Mouse (Mus musculus): ENCODE results near the gene Ephb4.

Gene Ephb4

GRCm38 (mm10) chr5:137349384-137350204 lies at the start of gene Ephb4:
Gene Ephb4, plus strand, starts transcription at chr5:137350109.
- DNase-seq (ENCODE audit: low spot score in 2 of 2) = peak; percentile 35 to 60

GRCm38 (mm10) chr5:137301253-137301652 lies 48.7 kb upstream of the Ephb4 start:
- DNase-seq (ENCODE audit: low spot score in 2 of 2) = no peak

GRCm38 (mm10) chr5:137303609-137304008 lies 46.3 kb upstream of the Ephb4 start:
- DNase-seq (ENCODE audit: low spot score in 2 of 2) = no peak

GRCm38 (mm10) chr5:137304165-137304564 lies 45.7 kb upstream of the Ephb4 start:
- no peak for DNase-seq (ENCODE audit: low spot score in 2 of 2)

GRCm38 (mm10) chr5:137304816-137305215 lies 45.1 kb upstream of the Ephb4 start:
- DNase-seq (ENCODE audit: low spot score in 2 of 2) = no peak

GRCm38 (mm10) chr5:137305822-137306221 lies 44.1 kb upstream of the Ephb4 start:
- DNase-seq (ENCODE audit: low spot score in 2 of 2) = no peak

- no peak for DNase-seq (ENCODE audit: low spot score in 2 of 2)
These were observed 43.4 kb upstream of the Ephb4 start for GRCm38 (mm10) chr5:137306439-137307005.

GRCm38 (mm10) chr5:137307071-137307912 lies 42.6 kb upstream of the Ephb4 start, which contains the start of gene Srrt:
Gene Srrt, minus strand, starts transcription at chr5:137307674.
- peak; percentile 88 to 90 for DNase-seq (ENCODE audit: low spot score in 2 of 2)

GRCm38 (mm10) chr5:137308356-137308755 lies 41.6 kb upstream of the Ephb4 start:
- no peak for DNase-seq (ENCODE audit: low spot score in 2 of 2)

- DNase-seq (ENCODE audit: low spot score in 2 of 2) = no peak
These were observed 36.3 kb upstream of the Ephb4 start for GRCm38 (mm10) chr5:137313466-137314192.

GRCm38 (mm10) chr5:137314193-137315083 lies 35.5 kb upstream of the Ephb4 start, which contains the start of gene Trip6:
Gene Trip6, minus strand, starts transcription at chr5:137314404.
- DNase-seq (ENCODE audit: low spot score in 2 of 2) = peak in 1 of 2 experiments; percentile 51

- no peak for DNase-seq (ENCODE audit: low spot score in 2 of 2)
These were observed 34.6 kb upstream of the Ephb4 start for GRCm38 (mm10) chr5:137315084-137315903.

- no peak for DNase-seq (ENCODE audit: low spot score in 2 of 2)
These were observed 32.5 kb upstream of the Ephb4 start for GRCm38 (mm10) chr5:137317361-137317760.

- DNase-seq (ENCODE audit: low spot score in 2 of 2) = no peak
These were observed 31.3 kb upstream of the Ephb4 start for GRCm38 (mm10) chr5:137318570-137318969.

- no peak for DNase-seq (ENCODE audit: low spot score in 2 of 2)
These were observed 28.9 kb upstream of the Ephb4 start for GRCm38 (mm10) chr5:137320996-137321395.

- DNase-seq (ENCODE audit: low spot score in 2 of 2) = no peak
These were observed 19.0 kb upstream of the Ephb4 start for GRCm38 (mm10) chr5:137330910-137331309.

- DNase-seq (ENCODE audit: low spot score in 2 of 2) = no peak
These were observed 16.9 kb upstream of the Ephb4 start for GRCm38 (mm10) chr5:137332857-137333511.

- peak; percentile 88 to 89 for DNase-seq (ENCODE audit: low spot score in 2 of 2)
These were observed 16.3 kb upstream of the Ephb4 start, which contains the start of gene Slc12a9 for GRCm38 (mm10) chr5:137333512-137334174. Gene Slc12a9, minus strand, starts transcription at chr5:137333597.
